Mouse (Mus musculus) Patski (cell line): ENCODE measurements around the gene Nhsl1. TPM values are rescaled to one million over a fixed set of nuclear protein-coding genes. Genes with fewer than 3 reads are reported as not detected.

Experiments used
- ATAC-seq: fragments of 100-300 bp; one replicate; pipeline ENCODE4 v1.8.0; 2021
- CTCF ChIA-PET: fragments of 350-600 bp; sonication (Branson Sonifier 250); formaldehyde crosslinking; loops from one replicate; lab custom pipeline; 2022; ENCODE audit warnings: inconsistent platforms; lab: Charles Lee
- POLR2A ChIA-PET: fragments of 350-600 bp; sonication (Branson Sonifier 250); formaldehyde crosslinking; loops from one replicate; lab custom pipeline; 2022; ENCODE audit warnings: antibody characterized with exemption, inconsistent platforms; lab: Charles Lee
- DNase-seq: peaks from one replicate; pipeline ENCODE4 v3.0.0-alpha.2; 2011; ENCODE audit warnings: low read depth, low spot score
- H3K27me3 ChIP-seq: fragments of 371-371 bp; one replicate; pipeline ENCODE4 v1.5.1; 2021
- CTCF ChIP-seq: fragments of 100-300 bp; IDR thresholded peaks from one replicate; pipeline ENCODE4 v1.5.1; 2021
- in situ Hi-C: fragments of 300-500 bp; cut with MboI; formaldehyde crosslinking; loops from 3 replicates; pipeline ENCODE4 v1.11.1; 2018; ENCODE audit warnings: low pct_unique_long_range_greater_than_20kb, mixed read lengths
- polyA plus RNA-seq: library from polyadenylated mRNA; unstranded; gene quantifications from one replicate; pipeline ENCODE4 v1.2.3, GENCODE M21; 2021

Gene Nhsl1
- polyA plus RNA-seq, 1 experiment from 2014 or later, result 16.0 TPM

DNA sequence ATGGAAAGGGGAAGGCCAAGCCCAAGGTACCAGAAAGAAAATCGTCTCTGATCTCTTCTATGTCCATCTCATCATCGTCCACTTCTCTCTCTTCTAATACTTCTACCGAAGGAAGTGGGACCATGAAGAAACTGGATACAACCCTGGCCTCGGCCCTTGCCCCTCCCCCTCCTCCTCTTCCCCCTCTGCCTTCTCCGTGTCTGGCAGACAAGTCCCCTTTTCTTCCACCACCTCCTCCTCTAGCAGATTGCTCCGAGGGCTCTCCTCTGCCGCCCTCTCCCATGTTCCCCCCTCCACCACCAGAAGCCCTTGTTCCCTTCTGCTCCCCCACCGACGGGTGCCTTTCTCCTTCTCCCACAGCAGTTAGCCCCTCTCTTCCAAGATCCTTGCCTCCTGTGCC, 206.9 kb downstream of the Nhsl1 start:
- no peak for ATAC-seq

DNA sequence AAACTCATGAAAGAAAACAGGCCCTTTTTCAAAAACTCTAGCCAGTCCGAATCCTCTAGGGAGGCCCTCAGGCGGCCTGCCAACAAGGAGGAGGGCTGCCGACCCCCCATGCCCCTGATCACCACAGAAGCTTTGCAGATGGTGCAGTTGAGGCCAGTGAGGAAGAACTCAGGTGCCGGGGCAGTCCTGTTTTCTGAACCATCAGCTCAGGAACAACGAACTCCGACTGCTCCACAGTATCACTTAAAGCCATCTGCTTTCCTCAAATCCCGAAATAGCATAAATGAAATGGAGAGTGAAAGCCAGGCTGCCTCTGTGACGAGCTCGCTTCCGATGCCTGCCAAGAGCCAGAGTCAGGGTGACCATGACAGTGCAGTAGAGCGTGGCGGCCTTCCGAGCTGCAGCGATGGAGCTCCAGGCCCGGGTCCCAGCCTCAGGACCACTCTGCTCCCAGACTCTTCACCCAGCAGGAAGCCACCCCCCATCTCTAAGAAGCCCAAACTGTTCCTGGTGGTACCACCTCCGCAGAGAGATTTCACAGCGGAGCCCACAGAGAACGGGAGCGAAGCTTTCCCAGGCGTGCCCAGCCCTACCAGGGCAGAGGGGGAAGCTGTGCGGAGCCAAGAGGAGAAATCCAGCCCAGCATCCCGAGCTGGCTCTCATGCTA, 207.5 kb downstream of the Nhsl1 start:
- DNase-seq (no peak), ATAC-seq (no peak)
- POLR2A ChIA-PET, result interaction anchor here (1.1 kb wide), 1 partner anchor 72 kb away, joined by 4 read pairs; no protein-coding TSS in a partner anchor

More for the DNA sequence above, 206.9 kb downstream of the Nhsl1 start:
- CTCF ChIA-PET, result interaction anchor here (1.2 to 4.2 kb wide), 2 partner anchors 50 to 70 kb away, joined by 3 to 48 read pairs; no protein-coding TSS in a partner anchor
- no peak for DNase-seq
- TF ChIP-seq CTCF, result no peak
- POLR2A ChIA-PET, result no interaction called here
- in situ Hi-C loops, result loop anchor here (5.0 kb wide), 3 partner anchors 73 to 288 kb away; no protein-coding TSS in a partner anchor
- H3K27me3 ChIP-seq, result no peaks in the 10 kb centered on the region

DNA sequence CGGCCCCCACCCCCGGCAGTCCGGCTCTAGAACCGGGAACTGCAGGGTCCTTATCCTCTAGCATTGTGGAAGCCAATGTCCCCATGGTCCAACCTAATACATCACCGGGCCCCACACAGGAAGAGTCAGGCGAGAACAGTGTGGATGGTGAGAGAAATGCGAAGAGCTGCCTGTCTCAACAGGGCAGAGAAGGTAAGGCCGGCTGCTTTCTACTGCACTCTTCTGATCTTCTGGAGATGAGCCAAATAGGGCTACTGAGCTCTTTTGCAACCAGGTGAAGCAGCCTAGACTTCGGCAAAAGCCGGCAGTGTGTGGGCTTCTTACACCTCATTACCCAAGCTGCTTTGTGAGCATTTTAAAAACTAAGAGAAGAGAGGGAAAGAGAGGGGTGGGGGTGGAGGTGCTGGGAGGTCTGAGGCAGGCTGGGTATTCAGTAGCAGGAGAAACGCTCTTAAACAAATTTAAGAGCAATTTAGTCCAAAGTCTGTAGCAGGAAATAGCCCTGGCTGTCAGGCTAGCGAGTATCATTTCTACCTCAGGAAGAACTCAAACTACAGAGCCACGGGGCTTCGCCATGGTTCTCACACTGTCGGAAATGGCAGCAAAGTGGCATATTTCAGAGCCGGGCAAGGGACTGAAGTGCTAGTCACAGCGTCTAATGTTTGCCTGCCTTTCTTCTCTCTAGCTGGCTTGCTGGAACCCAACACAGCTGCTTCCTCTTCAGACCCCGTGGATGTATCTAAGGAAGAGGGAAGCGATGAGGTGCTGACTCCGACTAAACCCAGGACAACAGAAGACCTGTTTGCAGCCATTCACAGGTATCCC, 208.3 kb downstream of the Nhsl1 start:
- ATAC-seq, result no peak
- no peak for TF ChIP-seq CTCF
- CTCF ChIA-PET, result interaction anchor here (0.9 to 4.2 kb wide), 16 partner anchors 11 to 289 kb away, joined by 3 to 48 read pairs (median 4); no protein-coding TSS in a partner anchor
- POLR2A ChIA-PET, result interaction anchor here (1.1 kb wide), 1 partner anchor 73 kb away, joined by 4 read pairs; no protein-coding TSS in a partner anchor
- H3K27me3 ChIP-seq, result no peaks in the 10 kb centered on the region
- in situ Hi-C loops, result loop anchor here (5.0 kb wide), 3 partner anchors 75 to 290 kb away; no protein-coding TSS in a partner anchor
- no peak for DNase-seq

More for the DNA sequence above, 207.5 kb downstream of the Nhsl1 start:
- in situ Hi-C loops, result loop anchor here (5.0 kb wide), 3 partner anchors 74 to 289 kb away; no protein-coding TSS in a partner anchor
- TF ChIP-seq CTCF, result no peak
- no peaks in the 10 kb centered on the region for H3K27me3 ChIP-seq
- CTCF ChIA-PET, result interaction anchor here (0.9 to 4.2 kb wide), 7 partner anchors 12 to 136 kb away, joined by 3 to 48 read pairs (median 4); no protein-coding TSS in a partner anchor

DNA sequence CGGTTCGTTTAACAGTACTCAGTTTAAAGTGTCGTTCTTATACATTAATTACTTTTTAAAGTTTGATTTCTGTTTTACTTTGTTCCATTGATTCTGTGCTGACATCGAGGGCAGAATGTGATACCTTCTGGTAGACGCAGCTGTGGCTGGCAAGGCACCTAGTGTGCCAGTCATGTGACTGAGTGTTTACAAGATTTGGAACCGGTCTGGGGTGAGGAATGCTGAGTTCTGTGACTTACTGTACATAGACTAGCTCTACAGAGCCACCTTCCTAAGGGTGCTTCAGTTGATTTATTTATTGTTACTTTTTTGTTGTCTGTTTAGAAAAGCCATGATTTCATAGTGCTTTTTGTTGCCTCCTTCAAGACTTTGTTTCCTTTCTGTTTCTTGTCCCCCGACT, 209.0 kb downstream of the Nhsl1 start:
- DNase-seq (no peak), ATAC-seq (no peak)
- POLR2A ChIA-PET, result interaction anchor here (1.0 kb wide), 2 partner anchors 72 to 212 kb away, joined by 3 read pairs; no protein-coding TSS in a partner anchor
- in situ Hi-C loops, result loop anchor here (5.0 kb wide), 3 partner anchors 75 to 290 kb away; no protein-coding TSS in a partner anchor
- CTCF ChIA-PET, result interaction anchor here (0.8 to 4.2 kb wide), 19 partner anchors 8 to 290 kb away, joined by 3 to 48 read pairs (median 4); no protein-coding TSS in a partner anchor
- TF ChIP-seq CTCF, result no peak
- H3K27me3 ChIP-seq, result no peaks in the 10 kb centered on the region

DNA sequence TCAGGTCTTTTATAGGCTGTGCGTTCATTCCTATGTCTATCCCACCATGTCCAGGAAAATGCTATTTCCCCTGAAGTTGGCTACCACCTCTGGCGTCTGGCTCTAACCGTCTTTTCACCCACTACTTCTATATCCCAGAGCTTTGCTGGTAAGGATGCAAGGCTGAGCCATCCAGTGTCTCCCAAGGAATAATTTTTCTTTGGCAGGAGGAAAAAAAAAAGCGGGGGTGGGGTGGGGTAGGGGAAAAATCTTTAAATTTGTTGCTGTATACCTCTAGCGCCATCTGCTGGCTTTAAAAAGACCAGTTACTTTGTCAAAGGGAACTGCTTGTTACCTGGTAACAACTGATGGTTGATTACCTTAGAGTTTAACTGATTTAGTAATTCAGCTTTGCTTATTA, 209.7 kb downstream of the Nhsl1 start:
- ATAC-seq (no peak), DNase-seq (no peak)
- no peak for TF ChIP-seq CTCF
- no peaks in the 10 kb centered on the region for H3K27me3 ChIP-seq
- in situ Hi-C loops, result loop anchor here (5.0 kb wide), 3 partner anchors 76 to 291 kb away; no protein-coding TSS in a partner anchor
- POLR2A ChIA-PET, result interaction anchor here (0.6 to 1.0 kb wide), 3 partner anchors 73 to 212 kb away, joined by 3 to 5 read pairs (median 3); no protein-coding TSS in a partner anchor
- CTCF ChIA-PET, result interaction anchor here (0.8 to 4.2 kb wide), 20 partner anchors 9 to 291 kb away, joined by 3 to 48 read pairs (median 4); no protein-coding TSS in a partner anchor

DNA sequence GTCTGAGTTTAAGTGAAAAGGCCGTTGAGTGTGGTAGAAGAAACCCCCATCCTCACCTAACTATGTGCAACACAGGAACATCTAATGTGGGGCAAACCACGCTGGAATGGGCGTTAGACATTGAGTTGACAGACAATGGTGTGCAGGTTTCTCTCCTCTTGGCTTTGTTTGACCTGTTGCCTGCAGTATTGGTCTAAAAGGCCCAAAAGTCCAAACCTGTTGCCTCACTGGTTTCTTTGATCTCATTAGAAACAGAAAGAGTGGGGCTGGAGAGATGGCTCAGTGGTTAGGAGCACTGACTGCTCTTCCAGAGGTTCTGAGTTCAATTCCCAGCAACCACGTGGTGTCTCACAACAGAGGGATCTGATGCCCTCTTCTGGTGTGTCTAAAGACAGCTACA, 210.4 kb downstream of the Nhsl1 start:
- CTCF ChIA-PET, result interaction anchor here (0.9 to 4.2 kb wide), 12 partner anchors 9 to 138 kb away, joined by 3 to 48 read pairs (median 6); no protein-coding TSS in a partner anchor
- in situ Hi-C loops, result loop anchor here (5.0 kb wide), 3 partner anchors 77 to 292 kb away; no protein-coding TSS in a partner anchor
- no peak for TF ChIP-seq CTCF

DNA sequence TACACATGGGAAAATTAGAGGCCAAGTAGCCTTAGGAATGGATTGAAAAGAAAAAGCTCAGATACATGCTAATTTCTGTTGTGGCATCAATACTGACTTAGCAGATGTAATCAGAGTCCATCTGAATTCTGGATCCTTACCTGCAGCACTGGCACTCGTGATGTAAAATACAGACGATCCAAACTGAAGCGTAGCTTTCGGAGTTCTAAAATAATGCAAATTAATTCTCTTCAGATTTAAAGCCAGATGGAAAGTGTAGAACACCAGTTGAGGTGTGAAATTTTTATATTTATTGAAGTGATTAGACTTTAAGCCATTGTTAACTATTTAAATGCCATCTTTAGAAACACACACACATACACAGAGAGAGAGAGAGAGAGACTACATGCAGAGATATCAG, 211.4 kb downstream of the Nhsl1 start:
- DNase-seq, result no peak
- ChIA-PET POLR2A (no interaction called here), CTCF (interaction anchor here (1.3 kb wide), 1 partner anchor 80 kb away, joined by 3 read pairs; no protein-coding TSS in a partner anchor)
- ATAC-seq, result no peak
- no peak for TF ChIP-seq CTCF
- in situ Hi-C loops, result loop anchor here (10.0 kb wide), 1 partner anchor 215 kb away; the partner anchor contains the start of gene Nhsl1
- no peaks in the 10 kb centered on the region for H3K27me3 ChIP-seq

More for the DNA sequence above, 210.4 kb downstream of the Nhsl1 start:
- no peaks in the 10 kb centered on the region for H3K27me3 ChIP-seq
- DNase-seq, result no peak
- POLR2A ChIA-PET, result interaction anchor here (0.6 kb wide), 1 partner anchor 83 kb away, joined by 5 read pairs; no protein-coding TSS in a partner anchor
- ATAC-seq, result no peak

DNA sequence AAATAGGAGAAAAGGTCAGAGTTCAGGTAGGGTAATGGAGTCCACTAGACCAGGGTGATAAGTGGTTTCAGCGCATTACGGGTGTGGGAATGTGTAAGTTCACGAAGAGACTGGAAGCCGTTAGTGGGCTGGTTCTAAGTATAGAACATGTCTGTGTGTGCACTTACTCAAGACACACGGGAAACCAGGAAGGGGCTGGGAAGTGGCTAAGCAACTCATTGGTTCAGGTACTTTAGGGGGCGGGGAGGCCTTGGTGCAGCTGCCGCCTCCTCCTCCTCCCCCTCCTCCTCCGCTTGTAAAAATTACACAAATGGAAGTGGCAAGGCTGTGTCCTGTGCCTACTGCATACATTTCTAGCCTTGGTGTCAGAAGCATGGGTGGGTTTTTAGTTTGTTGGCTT, 213.5 kb downstream of the Nhsl1 start:
- ChIA-PET POLR2A (no interaction called here), CTCF (no interaction called here)
- in situ Hi-C loops, result loop anchor here (10.0 kb wide), 1 partner anchor 217 kb away; the partner anchor contains the start of gene Nhsl1
- no peaks in the 10 kb centered on the region for H3K27me3 ChIP-seq
- TF ChIP-seq CTCF, result no peak
- DNase-seq (no peak), ATAC-seq (no peak)

DNA sequence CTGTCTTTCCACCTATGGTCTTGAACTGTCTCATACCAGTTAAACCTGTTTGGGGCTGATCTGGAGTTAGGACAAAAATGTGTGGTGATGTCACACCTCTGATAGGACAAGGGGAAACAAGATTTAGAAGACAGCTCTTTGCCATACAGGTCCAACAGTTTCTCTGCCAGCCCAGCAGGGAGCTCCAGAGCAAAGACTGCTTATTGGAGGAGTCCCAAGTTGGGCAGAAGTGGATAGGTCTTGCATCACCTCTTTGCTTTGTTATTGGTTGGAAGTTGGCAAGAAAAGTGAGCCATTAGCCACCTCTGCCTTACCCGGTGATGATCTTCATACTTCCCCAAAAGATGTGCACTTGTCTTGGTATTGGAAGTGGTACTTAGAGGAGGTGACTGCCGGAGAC, 218.1 kb downstream of the Nhsl1 start:
- CTCF ChIA-PET, result no interaction called here
- H3K27me3 ChIP-seq, result no peaks in the 10 kb centered on the region
- DNase-seq (no peak), ATAC-seq (no peak)
- TF ChIP-seq CTCF, result no peak
- in situ Hi-C loops, result loop anchor here (10.0 kb wide), 1 partner anchor 222 kb away; the partner anchor contains the start of gene Nhsl1
- POLR2A ChIA-PET, result interaction anchor here (1.3 kb wide), 1 partner anchor 81 kb away, joined by 3 read pairs; no protein-coding TSS in a partner anchor
